In genomic region chr4:24764558-24764957, GRCm38 (mm10) we compare ENCODE assay signal across 15 mouse cellular contexts.
"Had no signal": no experiment of that assay in that cellular context is flagged by ENCODE, and none has a peak within 500 bp of the region (broad histone marks: within the 10 kb centered on the region; RNA-seq: fewer than 3 reads in every experiment).

No protein-coding gene starts in this region.

- H3K4me2 ChIP-seq: kidney, embryonic 15.5 days; limb, embryonic 13.5 days; midbrain, embryonic 11.5 days; neural tube, embryonic 13.5 days had no signal

- H3K27me3 ChIP-seq: kidney, embryonic 15.5 days; limb, embryonic 13.5 days; neural tube, embryonic 13.5 days had no signal

- ATAC-seq: intestine, embryonic 16.5 days; midbrain, embryonic 16.5 days had no signal

- H3K36me3 ChIP-seq: kidney, embryonic 15.5 days; limb, embryonic 13.5 days; neural tube, embryonic 13.5 days had no signal

- H3K27ac ChIP-seq: kidney, embryonic 15.5 days; limb, embryonic 13.5 days; liver, embryonic 14.5 days; neural tube, embryonic 13.5 days; stomach, postnatal 0 days had no signal

- H3K4me1 ChIP-seq: kidney, embryonic 15.5 days; limb, embryonic 13.5 days had no signal

- H3K9ac ChIP-seq: kidney, embryonic 15.5 days; limb, embryonic 13.5 days; liver, embryonic 14.5 days; neural tube, embryonic 13.5 days had no signal

- DNase-seq: kidney, adult 2 months; kidney, postnatal 14 days; left cerebral cortex, postnatal 4 days; lung, adult 18-20 months; lung, postnatal 36 days; thymus, adult 18-20 months; thymus, postnatal 14 days had no signal

- H3K9me3 ChIP-seq: kidney, embryonic 15.5 days; limb, embryonic 13.5 days; neural tube, embryonic 13.5 days had no signal

- H3K4me3 ChIP-seq: kidney, embryonic 15.5 days; limb, embryonic 13.5 days; neural tube, embryonic 13.5 days had no signal
